Mouse (Mus musculus) retina, embryonic 14.5 days (tissue): Measurements from ENCODE around the gene Mov10.
"Not testable (repeated sequence)": the region's sequence is repeated elsewhere in the genome, so short reads cannot be mapped to it uniquely, and the experiment has no call there.

Experiments used
- DNase-seq: peaks from one replicate; pipeline ENCODE4 v3.0.0-alpha.2; 2015; ENCODE audit warnings: low spot score

Mov10 gene

DNA sequence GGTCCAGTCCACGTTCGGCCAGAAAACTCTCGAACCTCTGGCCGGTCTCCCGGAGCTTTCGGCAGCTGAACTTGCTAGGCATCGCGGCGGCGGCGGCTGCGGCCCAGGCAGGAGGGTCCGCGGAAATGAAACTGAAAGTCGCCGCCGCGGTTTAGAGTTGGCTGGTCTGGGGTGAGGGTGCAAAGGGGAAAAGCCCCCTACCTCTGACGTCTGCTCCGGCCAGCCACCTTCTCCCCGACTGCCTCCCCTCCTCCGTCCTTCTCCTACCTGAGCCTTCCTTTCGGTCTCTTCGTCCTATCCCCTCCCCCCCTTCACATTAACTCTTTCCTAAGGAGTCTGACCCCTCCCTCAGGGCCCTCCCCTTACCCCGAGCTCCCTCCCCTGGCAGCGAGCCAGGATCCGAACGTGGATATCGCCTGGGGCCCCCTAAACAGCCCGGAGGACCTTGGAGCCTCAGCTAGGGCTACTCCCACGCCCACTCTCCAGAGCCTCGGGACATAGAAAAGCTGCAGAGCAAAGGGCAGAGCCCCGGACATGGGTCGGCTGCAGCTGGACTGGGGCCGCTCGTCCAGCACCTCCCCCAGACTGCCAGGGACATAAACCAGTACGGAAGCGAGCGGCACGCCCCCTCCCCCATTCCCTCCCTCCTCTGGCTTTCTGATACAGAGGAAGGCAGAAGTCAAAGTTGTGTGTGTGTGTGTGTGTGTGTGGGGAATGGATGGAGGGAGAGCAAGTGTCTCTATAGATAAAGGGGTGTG, at the start of gene Mov10:
Mov10 (minus strand) TSS at position 573 of the 758 bp plus-strand sequence.
- peak; percentile 72 for DNase-seq

DNA sequence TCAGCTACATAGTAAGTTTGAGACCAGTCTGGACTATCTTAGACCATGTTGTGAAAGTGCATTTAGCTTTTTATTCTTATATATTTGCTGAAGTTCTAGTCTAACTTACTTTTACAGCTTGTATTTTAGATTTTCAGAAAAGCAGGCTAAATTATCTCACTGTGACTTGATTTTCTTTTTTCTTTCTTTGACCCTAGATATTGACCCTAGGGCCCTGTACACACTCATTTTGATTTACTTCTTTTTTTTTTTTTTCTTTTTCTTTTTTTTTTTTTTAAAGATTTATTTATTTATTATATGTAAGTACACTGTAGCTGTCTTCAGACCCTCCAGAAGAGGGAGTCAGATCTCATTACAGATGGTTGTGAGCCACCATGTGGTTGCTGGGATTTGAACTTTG, 48.3 kb upstream of the Mov10 start:
- not testable (repeated sequence) for DNase-seq

DNA sequence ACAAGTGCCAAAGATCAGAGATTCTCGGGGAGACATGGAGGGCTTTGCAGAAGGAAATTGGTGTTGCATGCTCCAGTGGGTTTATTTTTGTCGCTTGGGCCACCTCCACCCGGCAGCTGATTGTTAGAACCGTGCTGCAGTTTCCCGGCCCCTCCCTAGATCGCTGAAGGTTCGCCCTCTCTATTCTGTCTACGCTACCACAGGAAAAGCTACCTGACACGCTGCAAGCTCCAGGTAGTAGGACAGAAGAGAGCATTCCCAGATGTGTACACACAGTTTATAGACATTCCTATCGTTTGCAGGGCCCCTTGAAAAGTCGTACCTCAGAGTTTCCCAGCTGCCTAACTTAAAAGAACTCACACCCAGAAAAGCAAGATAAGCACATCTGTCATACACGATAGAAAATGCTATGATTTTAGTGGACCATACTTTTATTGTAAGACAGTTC, 47.0 kb upstream of the Mov10 start:
- DNase-seq: no peak

DNA sequence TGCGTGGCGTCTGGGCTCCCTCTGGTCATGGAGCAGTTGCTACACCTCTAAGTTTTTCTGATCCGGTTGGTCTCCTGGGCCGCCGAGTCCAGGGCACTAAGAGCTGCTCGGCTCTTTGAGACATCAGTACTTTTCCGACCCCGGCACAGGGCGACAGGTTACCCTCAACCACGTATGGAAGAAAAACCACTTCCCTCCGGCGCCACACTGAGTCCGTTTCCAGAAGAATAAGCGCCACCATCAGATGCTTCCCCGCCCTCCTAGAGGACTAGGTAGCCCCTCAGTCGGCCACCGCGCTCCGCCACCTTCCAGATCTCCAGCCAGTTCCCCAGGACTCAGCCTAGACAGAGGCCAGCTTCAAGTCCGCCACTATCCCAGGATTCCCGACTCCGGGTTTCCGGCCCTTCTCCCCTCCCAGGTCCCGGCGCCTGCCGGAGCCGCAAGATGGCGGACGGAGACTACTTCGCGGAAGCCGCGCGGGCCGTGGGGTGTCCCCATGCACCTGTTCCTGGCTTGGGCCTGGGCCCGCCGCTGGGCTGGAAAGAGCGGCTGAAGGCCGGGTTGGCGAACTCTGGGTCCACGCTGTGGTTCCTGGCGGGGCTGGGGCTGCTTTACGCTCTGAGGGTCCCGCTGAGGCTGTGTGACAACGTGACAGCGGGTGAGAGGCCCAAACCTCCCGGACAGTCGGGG, 46.4 kb upstream of the Mov10 start:
- peak; percentile 87 for DNase-seq

DNA sequence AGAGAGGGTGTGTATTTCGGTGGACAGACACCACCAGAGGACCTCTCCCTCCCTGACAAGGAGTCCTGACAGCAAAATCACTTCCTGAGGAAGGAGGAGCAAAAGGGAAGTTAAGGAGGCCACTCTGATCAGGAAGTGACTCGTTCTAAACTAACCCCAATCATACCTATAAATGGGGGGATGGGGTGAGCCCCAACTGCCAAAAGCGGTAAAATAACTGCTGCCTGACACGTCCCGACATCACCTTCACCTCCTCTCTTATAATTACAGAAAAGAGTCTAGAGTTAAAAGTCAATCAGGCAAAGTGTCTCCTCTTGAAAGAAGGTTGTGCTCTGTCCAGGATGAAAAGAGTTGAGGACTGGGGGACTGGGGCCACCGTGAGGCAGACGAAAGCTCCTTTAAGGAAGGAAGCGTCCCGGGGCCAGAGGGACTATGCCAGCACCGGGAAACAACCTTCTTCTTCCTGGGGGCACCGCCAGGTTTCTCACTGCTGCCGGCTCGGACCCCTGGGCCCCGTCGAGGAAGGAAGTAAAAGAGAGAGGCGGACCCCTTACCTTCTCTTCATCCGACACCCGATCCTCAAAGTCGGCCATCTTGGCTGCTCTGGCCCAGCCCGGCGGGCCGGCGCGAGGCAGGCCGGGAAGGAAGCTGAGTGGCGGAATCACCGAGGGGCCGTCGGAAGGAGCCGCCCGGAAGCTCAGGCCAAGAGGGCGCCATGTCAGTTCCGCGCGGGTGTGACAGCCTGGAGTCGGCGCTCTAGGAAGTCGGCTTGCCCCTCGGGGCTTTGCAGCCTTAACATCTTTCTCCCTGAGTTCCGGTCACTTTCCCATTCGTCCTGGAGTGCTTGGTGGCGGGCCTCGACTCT, 45.7 kb upstream of the Mov10 start, which contains the start of the genes St7l and Capza1:
St7l (plus strand) TSS at position 220 of the 865 bp plus-strand sequence.
Capza1 (minus strand) TSS at position 720 of the 865 bp plus-strand sequence.
- peak; percentile 93 for DNase-seq

DNA sequence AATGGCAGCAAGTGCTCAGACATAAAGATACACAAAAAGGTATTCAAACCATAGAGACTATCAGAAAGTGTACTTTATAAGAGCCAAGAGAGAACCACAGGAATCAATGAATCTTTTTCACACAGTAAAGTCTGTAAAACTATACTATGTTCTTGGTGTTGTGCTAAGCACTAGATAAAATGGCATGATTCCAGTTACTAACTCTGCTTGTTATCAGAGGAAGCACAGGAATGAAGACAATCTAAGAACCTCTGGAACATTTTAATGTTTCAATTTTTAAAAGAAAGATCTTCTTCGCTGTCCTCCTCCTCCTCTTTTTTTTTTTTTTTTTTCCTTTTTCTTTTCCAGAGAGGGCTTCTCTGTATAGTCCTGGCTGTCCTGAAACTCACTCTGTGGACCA, 40.2 kb upstream of the Mov10 start:
- DNase-seq: no peak

DNA sequence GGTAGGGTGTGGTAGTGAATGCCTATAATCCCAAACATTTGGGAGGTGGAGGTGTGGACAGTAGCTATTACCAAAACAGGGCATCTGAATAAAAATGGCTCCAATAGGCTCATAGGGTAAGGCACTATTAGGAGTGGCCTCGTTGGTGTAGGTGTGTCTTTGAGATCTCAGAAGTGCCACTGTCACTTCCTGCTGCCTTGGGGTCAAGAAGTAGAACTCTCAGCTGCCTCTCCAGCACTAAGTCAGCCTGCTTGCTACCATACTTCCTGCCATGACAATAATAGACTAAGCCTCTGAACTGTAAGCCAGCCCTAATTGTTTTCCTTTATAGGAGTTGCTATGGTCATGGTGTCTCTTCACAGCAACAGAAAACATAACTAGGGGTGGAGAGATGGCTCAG, 37.7 kb upstream of the Mov10 start:
- no peak for DNase-seq

DNA sequence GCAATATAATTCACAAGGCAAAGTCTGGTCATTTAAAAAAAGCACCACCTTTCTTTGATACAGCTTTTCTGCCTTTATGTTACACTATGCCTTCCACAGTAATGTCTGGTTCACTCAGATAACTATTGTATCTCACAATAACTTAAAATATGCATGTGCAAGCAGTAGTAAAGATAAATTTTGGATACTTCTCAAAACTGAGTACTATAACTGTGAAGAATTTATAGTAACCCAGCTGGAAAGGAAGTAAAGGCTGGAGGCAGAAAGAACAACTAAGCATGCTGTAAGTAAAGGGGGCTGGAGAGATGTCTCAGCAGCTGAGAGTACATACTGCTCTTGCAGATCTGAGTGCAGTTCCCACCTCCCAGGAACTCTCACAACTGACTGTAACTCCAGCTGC, 36.5 kb upstream of the Mov10 start:
- no peak for DNase-seq

DNA sequence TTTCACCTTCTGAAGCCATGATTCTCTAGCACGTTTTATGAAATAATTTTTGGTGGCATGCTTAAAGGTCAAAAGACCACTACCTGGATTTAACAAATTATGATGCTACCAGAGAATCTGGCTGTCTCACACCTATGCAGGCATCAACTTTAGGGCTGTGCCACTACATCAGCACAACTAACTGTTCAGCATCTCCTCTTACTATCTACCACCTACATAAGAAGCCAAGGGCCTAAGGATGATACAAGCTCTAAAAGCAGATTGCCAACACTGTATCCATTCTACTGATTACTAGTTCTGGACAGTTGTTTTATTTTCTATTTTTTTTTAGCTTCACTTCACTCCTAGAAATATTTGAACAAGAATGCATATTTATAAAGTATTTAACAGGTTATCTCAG, 36.1 kb upstream of the Mov10 start:
- DNase-seq: no peak

DNA sequence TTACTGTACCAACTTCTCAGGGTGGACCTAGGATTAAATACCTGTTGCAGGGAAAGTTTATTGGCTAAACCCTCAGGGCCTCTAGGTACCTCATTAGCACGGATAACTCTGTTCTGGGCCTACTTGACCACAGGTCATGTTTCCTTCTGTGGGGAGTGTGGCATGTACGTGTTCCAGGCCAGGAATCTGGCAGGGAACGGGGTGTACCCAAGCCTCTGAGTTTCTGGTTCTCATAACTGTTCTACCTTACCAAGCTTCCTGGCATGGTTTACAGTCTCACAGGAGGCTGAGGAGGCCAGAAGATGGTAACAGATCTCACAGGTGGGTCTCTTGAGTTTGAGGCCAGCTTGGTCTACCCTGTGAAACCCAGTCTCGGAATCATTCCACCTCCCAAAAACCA, 28.2 kb upstream of the Mov10 start:
- no peak for DNase-seq

DNA sequence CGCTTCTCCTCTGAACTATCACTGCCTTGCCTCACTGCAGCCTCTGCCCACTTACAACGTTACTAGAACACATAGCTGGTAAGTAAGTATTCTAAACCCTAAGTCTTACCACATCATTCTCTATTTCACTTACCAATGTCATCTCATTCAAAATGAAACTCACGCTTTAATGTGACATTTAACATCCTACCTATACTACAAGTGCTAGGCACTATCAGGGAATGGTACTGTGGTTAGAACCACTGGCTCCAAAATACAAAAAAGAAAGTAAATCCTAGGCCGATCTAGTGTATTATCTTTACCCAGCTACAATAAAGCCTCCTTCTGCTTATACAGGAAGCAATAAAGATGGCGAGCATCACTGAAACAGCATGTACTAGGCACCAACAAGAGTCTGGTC, 22.7 kb upstream of the Mov10 start:
- no peak for DNase-seq

DNA sequence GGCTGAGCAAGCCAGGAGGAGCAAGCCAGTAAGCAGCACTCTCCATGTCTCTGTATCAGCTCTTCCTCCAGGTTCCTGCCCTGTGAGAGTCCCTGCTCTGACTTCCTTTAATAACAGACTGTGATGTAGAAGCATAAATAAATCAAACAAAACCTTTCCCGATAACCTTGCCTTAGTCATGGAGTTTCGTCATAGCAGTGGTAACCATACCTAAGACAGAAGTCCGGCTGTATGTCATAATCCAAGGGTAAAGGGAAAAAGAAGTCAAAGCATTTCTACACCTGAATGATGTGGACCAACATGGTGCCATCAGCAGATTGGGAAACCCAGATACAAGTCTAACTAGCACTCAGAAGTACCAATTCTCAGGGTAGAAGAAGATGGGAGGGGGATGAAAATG, 17.4 kb upstream of the Mov10 start:
- no peak for DNase-seq

DNA sequence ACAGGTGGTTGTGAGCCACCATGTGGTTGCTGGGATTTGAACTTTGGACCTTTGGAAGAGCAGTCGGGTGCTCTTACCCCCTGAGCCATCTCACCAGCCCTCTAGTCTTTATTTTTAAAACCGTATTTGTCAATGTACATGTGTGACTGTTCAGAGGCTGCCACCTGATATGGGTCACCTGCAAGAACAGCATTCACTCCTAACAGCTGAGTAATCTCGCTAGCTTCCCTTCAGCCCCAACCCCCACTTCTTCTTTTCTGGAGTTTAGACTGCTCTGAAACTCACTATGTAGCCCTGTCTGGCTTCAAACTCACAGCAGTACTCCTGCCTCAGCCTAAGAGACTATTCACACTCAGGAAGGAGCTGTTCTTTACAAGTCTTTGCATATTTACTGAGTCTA, 4.0 kb upstream of the Mov10 start:
- no peak for DNase-seq

DNA sequence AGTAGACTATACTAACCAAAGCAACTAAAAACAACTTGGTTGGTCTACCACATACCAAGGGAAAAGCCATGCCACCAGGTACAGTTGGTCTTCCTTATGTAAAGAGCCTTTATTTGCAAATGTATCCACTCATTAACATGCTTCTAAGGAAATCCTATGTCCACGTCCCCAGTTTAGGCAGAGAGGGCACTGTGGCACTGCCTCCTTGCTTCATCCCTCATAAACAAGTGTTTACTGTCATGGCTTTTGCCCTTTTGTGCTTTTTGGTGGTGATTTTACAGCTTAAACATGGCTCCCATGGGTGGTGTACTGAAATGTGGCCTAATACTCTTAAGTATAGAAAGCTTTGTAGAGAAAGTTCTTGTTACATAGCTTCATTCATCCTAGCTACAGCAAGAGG, 2.1 kb upstream of the Mov10 start:
- no peak for DNase-seq

DNA sequence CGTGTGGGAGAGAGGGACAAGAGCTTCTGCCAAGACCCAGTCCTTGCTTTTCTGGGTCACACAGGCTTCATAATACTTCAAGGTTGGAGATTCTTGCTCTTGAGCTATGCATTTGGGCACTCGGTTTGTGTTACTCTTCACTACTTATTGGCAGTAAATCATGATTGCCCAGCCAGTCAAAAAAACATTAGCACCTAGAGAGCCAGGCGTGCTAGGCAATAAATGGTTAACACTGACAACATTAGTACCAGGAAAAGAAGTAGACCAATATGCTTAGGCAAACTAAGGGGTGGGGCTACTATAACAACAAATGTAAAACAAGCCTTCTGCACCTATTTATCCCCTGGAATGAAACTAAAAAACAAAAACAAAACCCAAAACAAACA, 379 bp upstream of the Mov10 start:
- DNase-seq: no peak

DNA sequence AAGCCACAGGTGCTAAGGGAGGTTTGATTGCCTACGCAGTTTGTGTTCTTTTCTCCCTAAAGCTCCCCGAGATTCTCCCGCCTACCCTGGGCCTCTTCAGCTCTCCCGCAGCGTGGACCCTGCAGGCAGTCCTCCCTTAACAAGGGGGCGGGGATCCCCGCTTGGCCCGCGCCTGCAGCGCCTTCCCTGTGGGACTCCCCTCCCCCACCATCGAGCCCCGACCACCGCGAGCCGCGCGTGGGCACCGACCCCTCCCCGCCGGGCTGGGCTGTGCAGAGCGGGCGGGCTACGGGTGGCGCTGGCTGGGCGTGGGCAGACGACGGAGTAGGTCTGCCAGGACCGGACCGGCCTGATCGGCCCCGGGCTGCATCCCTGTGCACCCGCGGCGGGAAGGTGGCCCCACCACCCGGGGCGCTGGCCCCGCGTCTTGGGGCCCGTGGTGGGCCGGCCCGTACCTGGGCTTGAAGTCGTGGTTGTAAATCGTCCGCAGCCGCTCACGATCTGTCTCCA, 827 bp downstream of the Mov10 start:
- DNase-seq: peak; percentile 62

DNA sequence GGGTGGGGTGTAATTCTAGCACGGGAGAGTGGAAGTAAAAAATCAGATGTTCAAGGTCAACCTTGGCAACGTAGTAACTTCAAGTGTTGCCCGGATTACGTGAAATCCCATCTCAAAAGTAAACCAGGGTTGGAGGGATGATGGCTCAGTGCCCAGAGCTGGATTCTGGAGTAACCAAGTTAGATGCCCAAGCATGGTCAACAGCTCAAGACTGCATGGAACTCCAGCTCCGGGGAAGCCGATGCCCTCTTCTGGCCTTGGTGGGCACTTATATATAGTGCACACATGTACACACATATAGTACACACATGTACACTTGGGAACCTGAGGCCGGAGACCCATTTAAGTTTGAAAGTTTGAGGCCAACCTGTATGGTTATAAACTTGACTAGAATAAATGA, 2.2 kb downstream of the Mov10 start:
- DNase-seq: no peak

DNA sequence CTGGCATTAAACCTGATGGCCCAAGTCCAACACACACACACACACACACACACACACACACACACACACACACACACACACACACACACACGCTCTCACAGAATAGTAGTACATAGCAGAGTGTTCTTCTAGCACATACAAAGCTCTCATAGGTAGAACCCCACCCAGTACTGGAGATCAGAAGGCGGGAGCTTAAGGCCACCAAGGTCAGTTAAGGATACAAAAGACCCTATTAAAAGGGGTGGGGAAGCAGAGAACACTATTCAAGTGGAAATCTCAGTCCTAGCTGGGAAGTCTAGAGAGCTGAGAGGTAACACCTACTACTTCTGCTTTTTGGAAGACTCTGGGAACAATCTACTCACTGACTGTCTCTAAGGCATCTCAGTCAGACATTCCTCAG, 3.0 kb downstream of the Mov10 start:
- no peak for DNase-seq

DNA sequence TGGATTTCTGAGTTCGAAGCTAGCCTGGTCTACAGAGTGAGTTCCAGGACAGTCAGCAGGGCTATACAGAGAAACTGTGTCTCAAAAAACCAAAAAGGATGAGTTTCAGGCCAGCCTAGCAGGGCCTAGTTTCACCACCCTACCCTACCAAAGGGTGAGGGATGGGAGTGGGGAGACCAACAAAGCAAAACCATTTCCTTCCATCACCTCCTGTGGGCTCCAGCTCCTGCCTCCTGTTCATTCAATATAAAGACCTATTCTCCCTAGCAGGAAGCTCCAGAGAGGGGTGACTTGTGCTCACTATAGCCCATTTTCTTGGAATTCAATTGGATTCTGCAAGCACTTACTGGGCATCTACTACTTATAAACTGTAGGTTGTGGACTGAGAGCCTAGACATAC, 3.6 kb downstream of the Mov10 start:
- DNase-seq: no peak

DNA sequence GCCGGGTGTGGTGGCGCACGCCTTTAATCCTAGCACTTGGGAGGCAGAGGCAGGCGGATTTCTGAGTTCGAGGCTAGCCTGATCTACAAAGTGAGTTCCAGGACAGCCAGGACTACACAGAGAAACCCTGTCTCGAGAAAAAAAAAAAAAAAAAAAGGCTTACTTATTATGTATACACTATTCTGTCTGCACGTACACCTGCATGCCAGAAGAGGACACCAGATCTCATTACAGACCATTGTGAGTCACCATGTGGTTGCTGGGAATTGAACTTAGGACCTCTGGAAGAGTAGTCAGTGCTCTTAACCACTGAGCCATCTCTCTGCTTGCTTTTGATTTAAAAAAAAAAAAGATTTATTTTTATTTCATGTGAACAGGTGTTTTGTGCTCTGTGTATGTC, 5.1 kb downstream of the Mov10 start:
- not testable (repeated sequence) for DNase-seq

DNA sequence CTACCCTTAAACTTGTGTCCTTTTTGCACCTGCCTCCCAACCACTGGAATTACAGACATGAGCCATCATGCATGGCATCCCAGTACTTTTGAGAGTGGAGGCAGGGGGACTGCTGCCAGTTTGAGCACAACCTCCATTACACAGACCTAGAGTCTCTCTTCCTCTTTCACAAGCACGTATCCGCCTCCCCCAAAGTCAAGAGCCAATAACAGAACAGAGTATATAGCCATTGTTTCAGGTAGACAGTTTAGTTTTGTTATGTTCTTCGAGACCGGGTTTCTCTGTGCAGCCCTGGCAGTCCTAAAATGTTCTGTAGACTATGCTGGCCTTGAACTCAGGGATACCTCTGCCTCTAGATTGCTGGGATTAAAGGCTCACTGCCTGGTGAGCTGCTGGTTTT, 6.1 kb downstream of the Mov10 start:
- no peak for DNase-seq

DNA sequence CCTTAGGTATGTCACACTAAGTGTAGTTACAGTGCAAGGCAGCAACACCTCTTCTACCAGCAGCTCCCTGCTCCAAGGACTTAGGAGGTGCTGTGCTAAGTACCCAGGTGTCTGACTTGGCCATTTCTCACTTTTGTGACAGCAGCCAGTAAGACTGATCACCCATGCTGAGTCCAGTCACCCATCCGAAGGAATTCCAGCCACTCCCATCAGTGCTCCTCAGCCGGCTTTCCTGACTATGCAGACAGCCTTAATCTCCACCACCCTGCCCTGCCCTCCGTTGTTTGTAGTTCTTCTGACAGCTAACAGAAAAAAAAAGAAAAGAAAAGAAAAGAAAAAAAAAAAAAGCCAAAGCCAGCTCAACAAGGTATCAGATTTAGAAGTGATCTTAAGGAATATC, 6.6 kb downstream of the Mov10 start:
- no peak for DNase-seq
